12 mouse cellular contexts compared by ENCODE assay signal in the genomic region with DNA sequence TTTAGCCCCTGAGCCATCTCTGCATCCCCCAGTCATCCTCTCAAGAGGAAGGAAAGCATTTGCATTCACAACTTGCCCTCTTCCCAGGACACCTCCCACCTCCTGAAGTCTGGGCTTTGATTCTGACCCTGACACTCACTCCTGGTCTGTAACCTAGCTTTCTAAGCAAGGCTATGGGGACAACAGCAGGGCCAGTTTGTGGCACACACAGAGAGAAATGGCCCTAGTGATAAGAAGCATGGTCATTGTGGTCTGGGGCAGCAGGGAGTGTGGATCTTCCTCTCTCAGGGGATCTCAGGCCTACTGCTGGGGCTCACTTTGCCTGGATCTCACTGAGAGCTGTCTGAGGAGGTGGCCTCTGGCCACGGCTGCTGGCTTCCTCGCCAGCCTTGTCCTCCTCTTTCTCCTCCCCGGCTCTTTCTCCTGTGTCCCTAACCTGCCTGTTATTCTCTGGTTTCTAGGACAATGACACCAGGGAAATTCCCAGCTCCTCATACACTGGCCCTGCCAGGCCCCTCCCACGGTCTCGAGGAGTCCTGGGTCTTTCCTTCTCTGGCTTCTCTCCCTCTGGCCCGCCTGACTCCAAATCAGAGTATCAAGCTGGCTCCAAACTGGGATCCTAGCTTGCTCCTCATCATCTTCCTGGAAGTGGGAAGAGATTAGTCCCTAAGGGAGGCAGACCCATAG. TPM values are rescaled to one million over a fixed set of nuclear protein-coding genes. Genes with fewer than 3 reads are reported as not detected.
A peak's percentile ranks its signal among the peaks of the same experiment; 100 is the strongest.
DNase-seq lines count a peak whose midpoint lies in the region; ATAC-seq and TF ChIP-seq lines count a peak whose summit lies in the region.
"Had no signal": no experiment of that assay in that cellular context is flagged by ENCODE, and none has a peak within 500 bp of the region (broad histone marks: within the 10 kb centered on the region; RNA-seq: fewer than 3 reads in every experiment).

No protein-coding gene starts in this region.

- peak overlapping the region; percentile 67 for H3K27ac ChIP-seq in heart, embryonic 10.5 days
- no peak overlapping the region for H3K27ac ChIP-seq in MEL (ENCODE audit: control insufficient read depth, low read depth, low read length)
- peak overlapping the region; percentile 64; the same call in 1 of the 2 replicates for H3K27ac ChIP-seq in intestine, embryonic 14.5 days (ENCODE audit: low read depth)
- no peak overlapping the region for H3K27ac ChIP-seq in midbrain, embryonic 11.5 days (ENCODE audit: low read depth, low read length)
- H3K27ac ChIP-seq: layer of hippocampus, adult 2 months; neural tube, embryonic 13.5 days had no signal

- 71% methylated on average over 6 of the region's 6 CpGs for WGBS in heart, embryonic 10.5 days
- WGBS in intestine, embryonic 14.5 days: 70% methylated on average over 6 of the region's 6 CpGs
- 72% methylated on average over 6 of the region's 6 CpGs for WGBS in midbrain, embryonic 11.5 days

- ATAC-seq in intestine, embryonic 14.5 days (replicated peaks; ENCODE audit: low FRiP score, low TSS enrichment, low read depth): no peak
- ATAC-seq in midbrain, embryonic 11.5 days (ENCODE audit: low FRiP score): no peak
- ATAC-seq: Patski had no signal

- H3K4me1 ChIP-seq in heart, embryonic 10.5 days: peaks cover 37% of the 10 kb centered on the region
- H3K4me1 ChIP-seq in MEL (ENCODE audit: control insufficient read depth in 1 of 2, insufficient read depth in 2 of 2, low read length in 2 of 2): peaks cover 21 to 59% of the 10 kb centered on the region in 2 experiments
- peaks cover 20% of the 10 kb centered on the region for H3K4me1 ChIP-seq in intestine, embryonic 14.5 days (replicated peaks; ENCODE audit: control insufficient read depth, insufficient read depth, low read length)
- no peaks in the 10 kb centered on the region for H3K4me1 ChIP-seq in midbrain, embryonic 11.5 days (ENCODE audit: control insufficient read depth, insufficient read depth, low read length)
- H3K4me1 ChIP-seq: neural tube, embryonic 13.5 days had no signal

- no peaks in the 10 kb centered on the region for H3K36me3 ChIP-seq in heart, embryonic 10.5 days
- peaks cover 0 to 32% of the 10 kb centered on the region in 2 experiments; a peak in 2 of 4 replicates for H3K36me3 ChIP-seq in MEL (ENCODE audit: control insufficient read depth in 1 of 2, insufficient read depth in 2 of 2, low read length in 2 of 2)
- no peaks in the 10 kb centered on the region for H3K36me3 ChIP-seq in intestine, embryonic 14.5 days (ENCODE audit: control insufficient read depth, insufficient read depth, low read length)
- H3K36me3 ChIP-seq in midbrain, embryonic 11.5 days (ENCODE audit: control insufficient read depth, insufficient read depth, low read length): no peaks in the 10 kb centered on the region
- H3K36me3 ChIP-seq: neural tube, embryonic 13.5 days had no signal

- H3K9me3 ChIP-seq in heart, embryonic 10.5 days: no peaks in the 10 kb centered on the region
- H3K9me3 ChIP-seq in MEL (replicated peaks; ENCODE audit: insufficient read depth, low read length): no peaks in the 10 kb centered on the region
- no peaks in the 10 kb centered on the region for H3K9me3 ChIP-seq in intestine, embryonic 14.5 days (ENCODE audit: control insufficient read depth, low read length)
- no peaks in the 10 kb centered on the region for H3K9me3 ChIP-seq in midbrain, embryonic 11.5 days (ENCODE audit: control insufficient read depth, low read length)
- H3K9me3 ChIP-seq: neural tube, embryonic 13.5 days had no signal

- no peaks in the 10 kb centered on the region for H3K79me2 ChIP-seq in MEL (ENCODE audit: control insufficient read depth, insufficient read depth, low read length, poor library complexity)

- TF ChIP-seq CTCF in MEL (IDR thresholded peaks at IDR 0.05 in 2 of 3, conservative IDR thresholded peaks at IDR 0.05 in 1 of 3; ENCODE audit: control insufficient read depth in 1 of 3, insufficient read depth in 1 of 3, low read depth in 2 of 3, low read length in 3 of 3, poor library complexity in 1 of 3, severe bottlenecking in 1 of 3): no peak

- no peaks in the 10 kb centered on the region for H3K27me3 ChIP-seq in heart, embryonic 10.5 days (ENCODE audit: insufficient read depth, poor library complexity, severe bottlenecking)
- no peaks in the 10 kb centered on the region for H3K27me3 ChIP-seq in MEL (ENCODE audit: control insufficient read depth in 1 of 2, insufficient read depth in 2 of 2, low read length in 2 of 2)
- H3K27me3 ChIP-seq in intestine, embryonic 14.5 days (replicated peaks; ENCODE audit: control insufficient read depth, insufficient read depth, low read length): no peaks in the 10 kb centered on the region
- no peaks in the 10 kb centered on the region for H3K27me3 ChIP-seq in midbrain, embryonic 11.5 days (ENCODE audit: control insufficient read depth, insufficient read depth, low read length)
- H3K27me3 ChIP-seq: neural tube, embryonic 13.5 days; Patski had no signal

- no peak for TF ChIP-seq RAD21 in MEL (IDR thresholded peaks at IDR 0.05; ENCODE audit: low read depth, low read length)

- no peak for DNase-seq in heart, embryonic 10.5 days (ENCODE audit: low spot score)
- DNase-seq in heart, postnatal 4 days: no peak
- peak; percentile 54 for DNase-seq in 416B (ENCODE audit: low read depth)
- no peak for DNase-seq in MEL (ENCODE audit: low read depth, low spot score)
- no peak for DNase-seq in intestine, embryonic 14.5 days (ENCODE audit: low spot score)
- no peak for DNase-seq in midbrain, embryonic 11.5 days (ENCODE audit: low spot score, missing footprints)
- no peak for DNase-seq in spleen, postnatal 4 days (ENCODE audit: low spot score in 2 of 2)
- DNase-seq: right cerebral cortex, postnatal 14 days had no signal

- no peak overlapping the region for H3K4me3 ChIP-seq in heart, embryonic 10.5 days
- H3K4me3 ChIP-seq in MEL (ENCODE audit: control insufficient read depth in 1 of 2, insufficient read depth in 1 of 2, low read depth in 2 of 2, low read length in 2 of 2): no peak overlapping the region
- H3K4me3 ChIP-seq in intestine, embryonic 14.5 days (ENCODE audit: low read depth, low read length): no peak overlapping the region
- no peak overlapping the region for H3K4me3 ChIP-seq in midbrain, embryonic 11.5 days (ENCODE audit: low read depth, low read length)
- H3K4me3 ChIP-seq: layer of hippocampus, adult 2 months; neural tube, embryonic 13.5 days had no signal

- no peak overlapping the region for H3K9ac ChIP-seq in MEL (ENCODE audit: control insufficient read depth, low read depth, low read length, poor library complexity, severe bottlenecking)
- H3K9ac ChIP-seq in intestine, embryonic 14.5 days (ENCODE audit: low read length): no peak overlapping the region
- H3K9ac ChIP-seq in midbrain, embryonic 11.5 days (ENCODE audit: low read length): no peak overlapping the region
- H3K9ac ChIP-seq: neural tube, embryonic 13.5 days had no signal

- TF ChIP-seq POLR2A in MEL (IDR thresholded peaks at IDR 0.05; ENCODE audit: control insufficient read depth in 1 of 2, insufficient read depth in 1 of 2, low read depth in 1 of 2, low read length in 2 of 2, poor library complexity in 1 of 2): no peak

- no peak for TF ChIP-seq EP300 in MEL (IDR thresholded peaks at IDR 0.05; ENCODE audit: low read depth in 1 of 2, low read length in 2 of 2)

- H3K4me2 ChIP-seq in intestine, embryonic 14.5 days (ENCODE audit: low read length): peak overlapping the region; percentile 39
- H3K4me2 ChIP-seq in midbrain, embryonic 11.5 days: no peak overlapping the region
- H3K4me2 ChIP-seq: neural tube, embryonic 13.5 days had no signal

TF ChIP-seq in MEL, 35 proteins besides CTCF, POLR2A, EP300 and RAD21:
- TF ChIP-seq TBP (IDR thresholded peaks at IDR 0.05; ENCODE audit: low read depth, low read length): no peak
- 0 out of 2 replicates have a peak, but pooled peaks have one; percentile 15 for TF ChIP-seq MXI1 (IDR thresholded peaks at IDR 0.05; ENCODE audit: low read depth, low read length)

RNA-seq across cellular contexts. Expression of a gene that starts 1.4 kb away (rescaled TPM):
- polyA plus RNA-seq in heart, embryonic 10.5 days (2016; fragmentation: Nextera tagmentation; extraction: Ambion mirVana): 22.7 and 23.7 TPM in 2 replicates
- total RNA-seq in heart, postnatal 4 days (2021): 10 to 100 TPM; 29.5 to 33.7 TPM
- total RNA-seq in MEL (2012; rRNA removed): 8.1 and 10.5 TPM in 2 replicates
- 10 to 100 TPM in 1 of 2 experiments, not detected in 1; 19.7 TPM for polyA plus RNA-seq in MEL (2012; ENCODE audit: insufficient read depth in 1 of 2, insufficient read length in 2 of 2, low read depth in 1 of 2, low replicate concordance in 2 of 2, missing spikeins in 1 of 2)
- polyA plus RNA-seq in intestine, embryonic 14.5 days (2014; fragmentation: Nextera tagmentation; extraction: Ambion mirVana): 20.5 and 20.9 TPM in 2 replicates
- polyA plus RNA-seq in midbrain, embryonic 11.5 days (2014; fragmentation: Nextera tagmentation; extraction: Ambion mirVana): 8.9 and 9.9 TPM in 2 replicates

RNA-seq across cellular contexts. Expression of a gene that starts 59.1 kb away (rescaled TPM):
- 1,153 and 1,643 TPM in 2 replicates for polyA plus RNA-seq in heart, embryonic 10.5 days (2016; fragmentation: Nextera tagmentation; extraction: Ambion mirVana)
- total RNA-seq in heart, postnatal 4 days (2021): 100 to 1,000 TPM; 153 to 177 TPM
- 0.12 TPM in 1 of 2 replicates, not detected in the other for total RNA-seq in MEL (2012; rRNA removed)
- under 1 TPM in 1 of 2 experiments, not detected in 1; 0.15 TPM for polyA plus RNA-seq in MEL (2012; ENCODE audit: insufficient read depth in 1 of 2, insufficient read length in 2 of 2, low read depth in 1 of 2, low replicate concordance in 2 of 2, missing spikeins in 1 of 2)
- 263 and 321 TPM in 2 replicates for polyA plus RNA-seq in intestine, embryonic 14.5 days (2014; fragmentation: Nextera tagmentation; extraction: Ambion mirVana)
- polyA plus RNA-seq in midbrain, embryonic 11.5 days (2014; fragmentation: Nextera tagmentation; extraction: Ambion mirVana): 57.2 and 60.5 TPM in 2 replicates
- total RNA-seq: megakaryocyte-erythroid progenitor cell, adult 5-6 weeks had no signal

Comparison
In these comparisons a context has a peak if more than half of its experiments do, and no peak if none do; other contexts are left out.
1. H3K27ac ChIP-seq: peak in heart, embryonic 10.5 days (single experiment) and intestine, embryonic 14.5 days (single experiment); none in MEL (single experiment) and midbrain, embryonic 11.5 days (single experiment).
2. RNA of a gene that starts 59.1 kb away (polyA plus RNA-seq): 1,153 to 1,643 TPM in heart, embryonic 10.5 days, 263 to 321 TPM in intestine, embryonic 14.5 days and 57.2 to 60.5 TPM in midbrain, embryonic 11.5 days; 0.15 TPM in MEL; every median in the first group is over 10 times any median in the second.